Mouse (Mus musculus) CD8-positive naive resting alpha-beta T cell, adult 2 months (primary cell): Measurements from ENCODE around the gene Chd9.

Experiments
- DNase-seq, 2 experiments: peaks; one replicate each; pipeline ENCODE4 v3.0.0; 2022; ENCODE audit warnings: low read depth in 2 of 2, low spot score in 2 of 2

Chd9 gene

GRCm38 (mm10) chr8:90837440-90837839, 9.3 kb downstream of the Chd9 start:
- no peak for DNase-seq

GRCm38 (mm10) chr8:90839725-90840714, 11.9 kb downstream of the Chd9 start:
- DNase-seq, result no peak

- no peak for DNase-seq
Measured at GRCm38 (mm10) chr8:90841321-90841720, 13.2 kb downstream of the Chd9 start.

GRCm38 (mm10) chr8:90843127-90843526, 15.0 kb downstream of the Chd9 start:
- DNase-seq, result no peak

- no peak for DNase-seq
Measured at GRCm38 (mm10) chr8:90844179-90844967, 16.2 kb downstream of the Chd9 start.

GRCm38 (mm10) chr8:90847980-90848379, 19.8 kb downstream of the Chd9 start:
- no peak for DNase-seq

GRCm38 (mm10) chr8:90849462-90850050, 21.4 kb downstream of the Chd9 start:
- DNase-seq, result no peak

- no peak for DNase-seq
Measured at GRCm38 (mm10) chr8:90851544-90851943, 23.4 kb downstream of the Chd9 start.

- DNase-seq, result no peak
Measured at GRCm38 (mm10) chr8:90853971-90854670, 26.0 kb downstream of the Chd9 start.

- no peak for DNase-seq
Measured at GRCm38 (mm10) chr8:90854671-90855161, 26.6 kb downstream of the Chd9 start.

- no peak for DNase-seq
Measured at GRCm38 (mm10) chr8:90856171-90856570, 28.0 kb downstream of the Chd9 start.

GRCm38 (mm10) chr8:90856952-90857351, 28.8 kb downstream of the Chd9 start:
- no peak for DNase-seq

GRCm38 (mm10) chr8:90858071-90858470, 29.9 kb downstream of the Chd9 start:
- no peak for DNase-seq

- no peak for DNase-seq
Measured at GRCm38 (mm10) chr8:90861266-90861944, 33.3 kb downstream of the Chd9 start.

- no peak for DNase-seq
Measured at GRCm38 (mm10) chr8:90862038-90862437, 33.9 kb downstream of the Chd9 start.

GRCm38 (mm10) chr8:90867061-90867460, 38.9 kb downstream of the Chd9 start:
- no peak for DNase-seq

GRCm38 (mm10) chr8:90867911-90868310, 39.8 kb downstream of the Chd9 start:
- no peak for DNase-seq

GRCm38 (mm10) chr8:90868334-90868733, 40.2 kb downstream of the Chd9 start:
- DNase-seq, result no peak

GRCm38 (mm10) chr8:90869071-90869919, 41.1 kb downstream of the Chd9 start:
- DNase-seq, result no peak
